Mouse (Mus musculus) cortical plate, adult 2 months (tissue): ENCODE measurements around the gene Gpr183. TPM values are rescaled to one million over a fixed set of nuclear protein-coding genes. Genes with fewer than 3 reads are reported as not detected.
A peak's percentile ranks its signal among the peaks of the same experiment; 100 is the strongest.

ENCODE experiments used
- H3K27ac ChIP-seq: fragments of 200-500 bp; 2 replicates; pipeline ENCODE4 v1.5.1; 2012; ENCODE audit warnings: low read length, control low read depth, inconsistent platforms; ENCODE audit not compliant: insufficient read depth
- H3K4me1 ChIP-seq: fragments of 200-500 bp; 2 replicates; pipeline ENCODE4 v1.6.1; 2011; ENCODE audit warnings: low read length; ENCODE audit not compliant: control insufficient read depth, insufficient read depth
- H3K4me3 ChIP-seq: fragments of 200-500 bp; 2 replicates; pipeline ENCODE4 v1.5.1; 2011; ENCODE audit warnings: mild to moderate bottlenecking, low read length, control low read depth; ENCODE audit not compliant: insufficient read depth
- CTCF ChIP-seq: fragments of 200-500 bp; IDR thresholded peaks from 2 replicates; pipeline ENCODE4 v1.5.1; 2011; ENCODE audit warnings: mild to moderate bottlenecking, control low read depth, low read length; ENCODE audit not compliant: insufficient read depth; ENCODE audit errors: extremely low read depth
- POLR2A ChIP-seq: fragments of 200-500 bp; IDR thresholded peaks from 2 replicates; pipeline ENCODE4 v1.6.1; 2011; ENCODE audit warnings: mild to moderate bottlenecking, low read length, control low read depth; ENCODE audit not compliant: insufficient read depth; ENCODE audit errors: extremely low read depth
- polyA plus RNA-seq: library from polyadenylated mRNA; depleted of rRNA; stranded (reverse); fragments of >200 nt; gene quantifications from 2 replicates; pipeline ENCODE4 v1.2.3, GENCODE M21; 2012

The Gpr183 gene
- polyA plus RNA-seq, 1 experiment, result 1.6 TPM

GRCm38 (mm10) chr14:121934597-121934946 lies 30.4 kb downstream of the Gpr183 start:
- Histone ChIP-seq H3K4me1 (no peaks in the 10 kb centered on the region), H3K4me3 (no peak overlapping the region), H3K27ac (no peak overlapping the region)
- TF ChIP-seq CTCF (no peak), POLR2A (no peak)

GRCm38 (mm10) chr14:121933906-121934596 lies 30.9 kb downstream of the Gpr183 start:
- Histone ChIP-seq H3K4me1 (no peaks in the 10 kb centered on the region), H3K4me3 (no peak overlapping the region), H3K27ac (no peak overlapping the region)
- TF ChIP-seq POLR2A, result no peak
- no peak for TF ChIP-seq CTCF

GRCm38 (mm10) chr14:121932180-121932579 lies 32.8 kb downstream of the Gpr183 start:
- H3K27ac ChIP-seq, result no peak overlapping the region
- TF ChIP-seq POLR2A, result no peak
- TF ChIP-seq CTCF, result no peak
- H3K4me3 ChIP-seq, result no peak overlapping the region
- no peaks in the 10 kb centered on the region; the same call in 1 of the 2 replicates for H3K4me1 ChIP-seq

- H3K27ac ChIP-seq, result no peak overlapping the region
- H3K4me1 ChIP-seq, result no peaks in the 10 kb centered on the region; the same call in 1 of the 2 replicates
- no peak overlapping the region for H3K4me3 ChIP-seq
- TF ChIP-seq CTCF (no peak), POLR2A (no peak)
Measured at GRCm38 (mm10) chr14:121931594-121931993, 33.4 kb downstream of the Gpr183 start.

- Histone ChIP-seq H3K27ac (no peak overlapping the region), H3K4me3 (no peak overlapping the region), H3K4me1 (no peaks in the 10 kb centered on the region; the same call in 1 of the 2 replicates)
- TF ChIP-seq CTCF (no peak), POLR2A (no peak)
Measured at GRCm38 (mm10) chr14:121930731-121931383, 34.1 kb downstream of the Gpr183 start.

GRCm38 (mm10) chr14:121929243-121929951 lies 35.6 kb downstream of the Gpr183 start:
- Histone ChIP-seq H3K4me1 (no peaks in the 10 kb centered on the region; the same call in 1 of the 2 replicates), H3K4me3 (no peak overlapping the region), H3K27ac (no peak overlapping the region)
- TF ChIP-seq CTCF (no peak), POLR2A (no peak)

GRCm38 (mm10) chr14:121928375-121929137 lies 36.4 kb downstream of the Gpr183 start:
- no peak overlapping the region for H3K4me3 ChIP-seq
- no peak overlapping the region for H3K27ac ChIP-seq
- no peaks in the 10 kb centered on the region; the same call in 1 of the 2 replicates for H3K4me1 ChIP-seq
- TF ChIP-seq POLR2A (no peak), CTCF (peak; percentile 38; the same call in 1 of the 2 replicates)

GRCm38 (mm10) chr14:121927451-121927850 lies 37.5 kb downstream of the Gpr183 start:
- Histone ChIP-seq H3K4me1 (no peaks in the 10 kb centered on the region; the same call in 1 of the 2 replicates), H3K4me3 (no peak overlapping the region), H3K27ac (no peak overlapping the region)
- TF ChIP-seq CTCF, result no peak

GRCm38 (mm10) chr14:121926901-121927300 lies 38.1 kb downstream of the Gpr183 start:
- no peaks in the 10 kb centered on the region; the same call in 1 of the 2 replicates for H3K4me1 ChIP-seq
- H3K4me3 ChIP-seq, result no peak overlapping the region
- TF ChIP-seq CTCF (no peak), POLR2A (no peak)
- H3K27ac ChIP-seq, result no peak overlapping the region
